Mouse (Mus musculus) liver, embryonic 14.5 days (tissue): ENCODE data around the gene Rassf8. TPM values are rescaled to one million over a fixed set of nuclear protein-coding genes. Genes with fewer than 3 reads are reported as not detected.
A peak's percentile ranks its signal among the peaks of the same experiment; 100 is the strongest.

Experiments used
- ATAC-seq: fragments of 200-750 bp; cut with Nextera tagmentation; 2 replicates; pipeline ENCODE4 v1.8.0; 2017; ENCODE audit warnings: moderate number of reproducible peaks, mild to moderate bottlenecking, moderate library complexity; ENCODE audit not compliant: insufficient read depth
- DNase-seq, 3 experiments: peaks; one replicate each; pipeline ENCODE4 v3.0.0-alpha.2; 2012 to 2013; ENCODE audit warnings: low read depth in 3 of 3, low spot score in 3 of 3
- H3K27ac ChIP-seq: fragments of 300-500 bp; sonication (generic); 2 replicates; pipeline ENCODE4 v1.5.1; 2014; ENCODE audit warnings: moderate library complexity, mild to moderate bottlenecking, control low read depth, inconsistent platforms
- H3K27me3 ChIP-seq: fragments of 300-500 bp; sonication (generic); 2 replicates; pipeline ENCODE4 v1.6.1; 2014; ENCODE audit warnings: mild to moderate bottlenecking, low read length, moderate library complexity; ENCODE audit not compliant: control insufficient read depth, insufficient read depth
- H3K36me3 ChIP-seq: fragments of 300-500 bp; sonication (generic); replicated peaks from 2 replicates; pipeline ENCODE4 v1.6.1; 2014; ENCODE audit warnings: low read depth; ENCODE audit not compliant: control insufficient read depth, insufficient read depth
- H3K4me1 ChIP-seq, 2 experiments: fragments of 200-500 bp in 1 of 2; fragments of 300-500 bp in 1 of 2; sonication (generic) in 1 of 2; replicated peaks; 2 replicates each; pipeline ENCODE4 v1.6.1; 2012 to 2014; ENCODE audit warnings: antibody characterized with exemption in 1 of 2, inconsistent platforms in 1 of 2, low read length in 1 of 2; ENCODE audit not compliant: control insufficient read depth in 2 of 2, insufficient read depth in 2 of 2
- H3K4me2 ChIP-seq: fragments of 300-500 bp; sonication (generic); 2 replicates; pipeline ENCODE4 v1.6.1; 2014; ENCODE audit warnings: low read depth, mild to moderate bottlenecking, control low read depth, moderate library complexity
- H3K4me3 ChIP-seq, 2 experiments: fragments of 200-500 bp in 1 of 2; fragments of 300-500 bp in 1 of 2; sonication (generic) in 1 of 2; 2 replicates each; pipeline ENCODE4 v1.5.1; 2012 to 2014; ENCODE audit warnings: low read depth in 2 of 2, low read length in 2 of 2, mild to moderate bottlenecking in 2 of 2, control low read depth in 1 of 2, inconsistent platforms in 1 of 2, moderate library complexity in 1 of 2; ENCODE audit not compliant: insufficient read depth in 1 of 2
- H3K9ac ChIP-seq: fragments of 300-500 bp; sonication (generic); replicated peaks from 2 replicates; pipeline ENCODE4 v1.6.1; 2014; ENCODE audit warnings: mild to moderate bottlenecking, control low read depth, moderate library complexity
- H3K9me3 ChIP-seq: fragments of 300-500 bp; sonication (generic); 2 replicates; pipeline ENCODE4 v1.6.1; 2016; ENCODE audit warnings: low read length, mixed read lengths; ENCODE audit not compliant: control insufficient read depth
- CTCF ChIP-seq: IDR thresholded peaks from 2 replicates; pipeline ENCODE4 v1.5.1; 2016; ENCODE audit warnings: antibody characterized with exemption, low read depth, control low read depth
- EP300 ChIP-seq: IDR thresholded peaks from 2 replicates; pipeline ENCODE4 v1.6.1; 2016; ENCODE audit warnings: antibody characterized with exemption, low read depth
- WGBS: fragments of 180-500 bp; shearing (Covaris S2); extraction: QIAGEN DNeasy Blood & Tissue Kit; methylation state at CpG from one replicate; pipeline ENCODE4 v1.1.7; 2014; ENCODE audit not compliant: insufficient replicate concordance; 5-methylcytosine and 5-hydroxymethylcytosine counted together
- polyA plus RNA-seq, 2 experiments: library from polyadenylated mRNA; depleted of rRNA in 1 of 2; stranded (reverse) in 1 of 2; unstranded in 1 of 2; fragments of >200 nt; fragmentation: Nextera tagmentation in 1 of 2; extraction: Ambion mirVana in 1 of 2; gene quantifications; 2 replicates each; pipeline versions ENCODE4 v1.2.1 to v1.2.3; 2012 to 2014

The Rassf8 gene
- polyA plus RNA-seq, 2 experiments, result 1.4 to 3.1 TPM

DNA sequence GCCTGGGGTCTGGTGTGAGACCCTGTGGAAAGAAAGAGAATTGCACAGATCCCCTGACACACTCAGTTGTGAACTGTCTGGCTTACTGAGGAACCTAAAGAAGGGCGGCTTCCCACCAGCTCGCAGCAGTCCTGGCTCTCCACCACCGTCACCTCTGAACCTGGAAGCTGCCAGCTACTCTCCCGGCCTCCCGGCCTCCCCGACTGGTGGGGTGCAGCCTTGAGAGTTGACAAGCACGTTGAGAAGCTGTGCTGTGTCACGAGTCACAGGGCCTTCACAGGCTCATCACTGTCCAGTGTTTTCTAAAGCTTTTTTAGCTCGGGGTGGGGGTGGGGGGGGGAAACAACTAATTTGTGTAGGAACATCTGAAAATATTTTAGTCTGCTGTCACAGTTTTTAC lies 72.6 kb downstream of the Rassf8 start:
- Histone ChIP-seq H3K36me3 (no peaks in the 10 kb centered on the region), H3K9ac (no peak overlapping the region), H3K9me3 (no peaks in the 10 kb centered on the region), H3K27ac (no peak overlapping the region), H3K27me3 (no peaks in the 10 kb centered on the region), H3K4me3 (no peak overlapping the region), H3K4me2 (no peak overlapping the region), H3K4me1 (peaks cover 0 to 6% of the 10 kb centered on the region in 2 experiments; a peak in 1 of 4 replicates)
- ATAC-seq (no peak), DNase-seq (no peak)
- TF ChIP-seq EP300 (no peak), CTCF (no peak)
- WGBS, result 59% methylated on average over 9 of the region's 9 CpGs

DNA sequence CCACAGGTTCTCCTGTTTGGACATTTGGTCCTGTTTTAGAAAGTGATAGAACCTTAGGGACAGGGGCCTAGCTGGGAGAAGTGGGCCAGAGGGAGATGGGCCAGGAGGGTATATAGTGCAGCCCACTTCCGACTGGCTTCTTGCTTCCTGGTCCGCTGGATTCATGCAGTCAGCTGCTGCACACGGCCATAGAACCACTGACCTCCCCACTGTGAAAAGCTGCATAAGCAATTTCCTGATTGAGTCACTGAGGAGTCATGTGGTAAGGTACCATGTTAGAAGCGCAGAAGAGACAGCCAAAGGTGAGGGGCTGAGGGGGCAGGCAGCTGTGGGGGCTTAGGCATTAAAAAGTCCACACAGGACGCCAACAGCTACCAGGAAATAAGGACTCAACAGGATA lies 75.7 kb downstream of the Rassf8 start:
- Histone ChIP-seq H3K27me3 (no peaks in the 10 kb centered on the region), H3K9me3 (no peaks in the 10 kb centered on the region), H3K9ac (no peak overlapping the region), H3K4me2 (no peak overlapping the region), H3K4me3 (no peak overlapping the region), H3K36me3 (no peaks in the 10 kb centered on the region), H3K27ac (no peak overlapping the region), H3K4me1 (peaks cover 0 to 6% of the 10 kb centered on the region in 2 experiments; a peak in 1 of 4 replicates)
- 46% methylated on average over 5 of the region's 5 CpGs for WGBS
- DNase-seq (no peak), ATAC-seq (no peak)
- TF ChIP-seq CTCF (no peak), EP300 (no peak)

DNA sequence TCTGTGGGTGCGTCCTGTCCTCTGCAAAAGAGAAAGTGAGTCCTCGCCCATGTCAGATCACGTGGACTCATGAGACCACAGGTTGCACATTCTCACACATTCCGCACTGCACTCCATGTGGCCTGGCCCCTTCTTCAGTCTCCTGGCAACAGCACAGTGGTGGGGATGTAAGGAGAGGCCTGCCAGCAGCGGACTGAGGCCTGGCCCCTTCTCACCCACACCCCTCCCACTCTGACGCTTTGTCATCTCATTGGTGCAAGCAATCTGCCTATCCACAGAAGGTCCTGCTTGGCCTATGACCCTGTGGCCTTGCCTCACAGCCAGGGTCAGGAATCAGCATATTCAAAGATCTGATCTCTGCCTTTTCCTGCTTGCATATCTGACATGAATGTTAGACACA lies 76.6 kb downstream of the Rassf8 start:
- Histone ChIP-seq H3K9ac (no peak overlapping the region), H3K27ac (no peak overlapping the region), H3K9me3 (no peaks in the 10 kb centered on the region), H3K4me2 (no peak overlapping the region), H3K36me3 (no peaks in the 10 kb centered on the region), H3K27me3 (no peaks in the 10 kb centered on the region), H3K4me3 (no peak overlapping the region), H3K4me1 (peaks cover 0 to 6% of the 10 kb centered on the region in 2 experiments; a peak in 1 of 4 replicates)
- DNase-seq (no peak), ATAC-seq (peak; percentile 62; the same call in 1 of the 2 replicates)
- WGBS, result 53% methylated on average over 6 of the region's 6 CpGs
- TF ChIP-seq EP300 (no peak), CTCF (no peak)

DNA sequence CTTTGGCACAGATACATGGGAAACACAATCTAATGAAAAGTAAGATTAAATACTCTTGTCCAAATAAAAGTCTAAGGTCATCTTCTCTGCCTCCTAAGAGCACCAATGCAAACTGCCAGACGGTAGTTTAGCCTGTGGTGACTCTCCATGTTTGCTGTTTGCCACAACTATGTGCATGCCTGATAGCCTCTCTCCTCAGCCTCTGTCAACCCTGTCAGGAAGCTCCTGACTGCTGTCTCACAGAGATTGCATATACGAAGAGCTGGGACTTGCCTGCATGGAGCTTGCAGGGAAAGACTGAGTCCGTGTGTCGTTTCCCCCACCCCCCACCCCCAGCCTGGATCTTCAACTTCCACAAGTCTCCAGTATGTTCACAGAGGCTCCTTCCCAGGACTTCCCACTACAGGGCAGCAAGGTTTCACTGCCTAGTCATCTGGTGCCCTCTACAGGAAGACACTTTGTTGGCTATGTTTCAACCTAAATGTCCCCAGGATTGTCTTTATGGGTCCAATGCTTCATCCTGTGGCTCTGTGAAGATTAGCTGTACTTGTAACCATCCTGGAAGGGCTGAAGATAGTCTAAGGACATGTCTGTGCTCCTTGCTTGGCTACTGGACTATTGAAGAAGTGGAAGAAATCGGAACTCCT lies 77.2 kb downstream of the Rassf8 start:
- no peak for TF ChIP-seq EP300
- peak; percentile 55 for TF ChIP-seq CTCF
- H3K4me3 ChIP-seq, result no peak overlapping the region
- peak; percentile 36; the same call in 1 of the 2 replicates for ATAC-seq
- no peaks in the 10 kb centered on the region for H3K36me3 ChIP-seq
- H3K4me1 ChIP-seq, result peaks cover 0 to 6% of the 10 kb centered on the region in 2 experiments; a peak in 1 of 4 replicates
- H3K27me3 ChIP-seq, result no peaks in the 10 kb centered on the region
- H3K4me2 ChIP-seq, result no peak overlapping the region
- H3K9me3 ChIP-seq, result no peaks in the 10 kb centered on the region
- H3K9ac ChIP-seq, result no peak overlapping the region
- no peak overlapping the region for H3K27ac ChIP-seq
- WGBS, result 18% methylated on average over 5 of the region's 5 CpGs
- no peak for DNase-seq

DNA sequence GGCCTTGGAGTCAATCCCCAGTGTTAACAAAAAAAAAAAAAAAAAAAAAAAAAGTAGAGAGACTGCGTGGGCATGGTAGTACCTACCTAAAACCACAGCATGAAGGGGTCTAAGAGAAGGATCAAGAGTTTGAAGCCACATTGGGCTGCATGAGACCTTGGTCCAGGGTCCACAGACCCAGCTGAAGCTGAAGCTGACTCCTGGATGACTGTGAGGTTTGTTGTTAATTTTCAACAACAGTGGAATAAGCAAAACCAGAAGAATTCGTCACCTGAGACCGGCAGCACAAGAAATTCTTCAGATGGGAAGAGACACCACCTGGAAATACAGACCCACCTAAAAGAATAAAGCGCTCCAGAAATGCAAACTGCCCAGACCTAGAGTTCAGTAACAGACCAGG lies 79.8 kb downstream of the Rassf8 start:
- Histone ChIP-seq H3K27me3 (no peaks in the 10 kb centered on the region), H3K4me2 (no peak overlapping the region), H3K9me3 (no peaks in the 10 kb centered on the region), H3K27ac (no peak overlapping the region), H3K9ac (no peak overlapping the region), H3K36me3 (no peaks in the 10 kb centered on the region), H3K4me3 (no peak overlapping the region), H3K4me1 (peaks cover 0 to 9% of the 10 kb centered on the region in 2 experiments; a peak in 2 of 4 replicates)
- no peak for TF ChIP-seq EP300
- no peak for TF ChIP-seq CTCF
- WGBS, result 61% methylated on average over 4 of the region's 4 CpGs
- no peak for DNase-seq
- ATAC-seq, result no peak
